Mouse (Mus musculus): ENCODE data around the gene Clp1. TPM values are rescaled to one million over a fixed set of nuclear protein-coding genes. Genes with fewer than 3 reads are reported as not detected.

Gene Clp1
- total RNA-seq, 2 experiments from 2014 or later: 37.3 to 42.5 TPM

Other genes with a start within 250 kb of the Clp1 start
- gene Ctnnd1, start 76.6 kb downstream of the Clp1 start, total RNA-seq (2015): 21.2 and 26.8 TPM in 2 replicates
- 18.4 and 27.5 TPM in 2 replicates for gene Ctnnd1, start 76.6 kb downstream of the Clp1 start, total RNA-seq (2017)
- gene Btbd18, start 68.3 kb downstream of the Clp1 start, total RNA-seq (2015): not detected in 2 replicates
- gene Btbd18, start 68.3 kb downstream of the Clp1 start, total RNA-seq (2017): not detected in 2 replicates
- 251 and 263 TPM in 2 replicates for gene Selenoh, start 56.6 kb downstream of the Clp1 start, total RNA-seq (2015)
- 122 and 127 TPM in 2 replicates for gene Selenoh, start 56.6 kb downstream of the Clp1 start, total RNA-seq (2017)
- not detected in 2 replicates for gene Gm28635, start 49.3 kb downstream of the Clp1 start, total RNA-seq (2015)
- 0.44 TPM in 1 of 2 replicates, not detected in the other for gene Gm28635, start 49.3 kb downstream of the Clp1 start, total RNA-seq (2017)
- gene Med19, start 48.9 kb downstream of the Clp1 start, total RNA-seq (2015): 30.8 and 40.2 TPM in 2 replicates
- gene Med19, start 48.9 kb downstream of the Clp1 start, total RNA-seq (2017): 21.4 and 26.4 TPM in 2 replicates
- gene Tmx2, start 48.2 kb downstream of the Clp1 start, total RNA-seq (2015): 75.6 and 78.6 TPM in 2 replicates
- gene Tmx2, start 48.2 kb downstream of the Clp1 start, total RNA-seq (2017): 48.1 and 51.0 TPM in 2 replicates
- 44.0 and 46.1 TPM in 2 replicates for gene Zdhhc5, start 12.2 kb downstream of the Clp1 start, total RNA-seq (2015)
- gene Zdhhc5, start 12.2 kb downstream of the Clp1 start, total RNA-seq (2017): 29.1 and 30.6 TPM in 2 replicates
- gene Ypel4, start 6.7 kb upstream of the Clp1 start, total RNA-seq (2015): 0.07 and 0.12 TPM in 2 replicates
- 0.27 TPM in 1 of 2 replicates, not detected in the other for gene Ypel4, start 6.7 kb upstream of the Clp1 start, total RNA-seq (2017)
- gene Gm19426, start 16.3 kb upstream of the Clp1 start, total RNA-seq (2015): 0.39 TPM in 1 of 2 replicates, not detected in the other
- gene Gm19426, start 16.3 kb upstream of the Clp1 start, total RNA-seq (2017): not detected in 2 replicates
- 0.22 TPM in 1 of 2 replicates, not detected in the other for gene Serping1, start 48.1 kb upstream of the Clp1 start, total RNA-seq (2015)
- not detected in 2 replicates for gene Serping1, start 48.1 kb upstream of the Clp1 start, total RNA-seq (2017)
- 9.6 and 11.2 TPM in 2 replicates for gene Ube2l6, start 71.5 kb upstream of the Clp1 start, total RNA-seq (2015)
- gene Ube2l6, start 71.5 kb upstream of the Clp1 start, total RNA-seq (2017): 8.5 and 12.7 TPM in 2 replicates
- not detected in 2 replicates for gene Smtnl1, start 95.3 kb upstream of the Clp1 start, total RNA-seq (2015)
- gene Smtnl1, start 95.3 kb upstream of the Clp1 start, total RNA-seq (2017): 0.24 TPM in 1 of 2 replicates, not detected in the other
- 40.2 and 55.6 TPM in 2 replicates for gene Timm10, start 99.6 kb upstream of the Clp1 start, total RNA-seq (2015)
- 39.6 and 46.2 TPM in 2 replicates for gene Timm10, start 99.6 kb upstream of the Clp1 start, total RNA-seq (2017)
- 25.7 and 33.4 TPM in 2 replicates for gene Slc43a1, start 111.5 kb upstream of the Clp1 start, total RNA-seq (2015)
- 14.2 and 15.0 TPM in 2 replicates for gene Slc43a1, start 111.5 kb upstream of the Clp1 start, total RNA-seq (2017)
- not detected in 2 replicates for gene Rtn4rl2, start 159.4 kb upstream of the Clp1 start, total RNA-seq (2015)
- gene Rtn4rl2, start 159.4 kb upstream of the Clp1 start, total RNA-seq (2017): not detected in 2 replicates
- gene Slc43a3, start 209.2 kb upstream of the Clp1 start, total RNA-seq (2015): 111 and 119 TPM in 2 replicates
- 94.2 and 94.7 TPM in 2 replicates for gene Slc43a3, start 209.2 kb upstream of the Clp1 start, total RNA-seq (2017)

Measured in megakaryocyte progenitor cell, adult 5-6 weeks (primary cell).